Mouse (Mus musculus): ENCODE measurements around the gene Dda1. TPM values are rescaled to one million over a fixed set of nuclear protein-coding genes. Genes with fewer than 3 reads are reported as not detected.
A peak's percentile ranks its signal among the peaks of the same experiment; 100 is the strongest.
"Not testable (repeated sequence)": the region's sequence is repeated elsewhere in the genome, so short reads cannot be mapped to it uniquely, and the experiment has no call there.

The Dda1 gene
- polyA plus RNA-seq (2015; fragmentation: Nextera tagmentation; extraction: Ambion mirVana), result 185 and 193 TPM in 2 replicates

DNA sequence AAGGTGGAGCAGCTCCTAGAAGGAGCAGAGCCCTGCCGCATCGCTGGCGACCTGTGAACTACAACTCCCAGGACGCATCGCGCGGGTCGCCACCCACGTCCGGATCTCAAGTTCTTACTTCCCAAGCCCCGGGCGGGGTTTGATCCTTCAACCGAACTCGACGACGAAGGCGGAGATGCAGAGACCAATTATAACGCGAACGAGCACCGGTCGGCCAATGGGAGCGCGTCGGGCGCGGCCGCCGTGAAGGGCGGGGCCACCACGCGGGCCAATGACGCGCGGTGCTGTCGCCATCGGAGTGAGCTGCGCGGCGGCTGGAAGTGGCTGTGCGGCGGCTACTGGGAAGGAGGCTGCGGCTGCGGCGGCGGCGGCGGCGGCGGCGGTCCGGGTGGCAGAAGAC is at the start of gene Dda1:
Dda1 (plus strand) TSS at position 284 of the 400 bp plus-strand sequence.
- Histone ChIP-seq H3K27me3 (no peaks in the 10 kb centered on the region), H3K4me1 (peaks cover 30% of the 10 kb centered on the region), H3K36me3 (ENCODE audit: poor library complexity, severe bottlenecking) (peaks cover 37% of the 10 kb centered on the region), H3K27ac (peak within 1 kb of the TSS; percentile 75), H3K9ac (peak within 1 kb of the TSS; percentile 82), H3K9me3 (replicated peaks) (no peaks in the 10 kb centered on the region), H3K4me2 (peak within 1 kb of the TSS; percentile 93), H3K4me3 (peak within 1 kb of the TSS; percentile 75)
- peak; percentile 90 for ATAC-seq
- WGBS, result under 1% methylated on average over 35 of the region's 52 CpGs

DNA sequence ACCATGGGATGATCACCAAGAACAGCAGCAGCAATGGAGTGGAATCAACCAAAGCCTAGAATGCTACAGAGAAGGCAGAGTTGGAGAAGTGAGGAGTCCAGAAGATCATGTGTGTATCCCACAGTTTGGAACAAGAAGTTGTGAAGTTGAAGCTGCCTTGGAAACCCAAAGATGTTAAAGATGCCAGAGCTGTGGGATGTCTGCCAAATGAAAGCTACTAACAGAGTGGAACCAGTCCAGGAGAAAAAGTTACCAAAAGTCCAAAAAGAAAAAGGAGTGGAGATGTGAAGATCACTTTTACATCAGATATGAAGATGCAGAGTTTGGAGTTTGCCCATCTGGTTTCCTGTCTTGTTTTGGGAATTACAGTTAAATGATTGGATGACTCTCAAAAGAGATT is 46.9 kb upstream of the Dda1 start:
- H3K9ac ChIP-seq, result no peak overlapping the region
- H3K27me3 ChIP-seq, result no peaks in the 10 kb centered on the region
- ATAC-seq, result no peak
- no peak overlapping the region for H3K4me2 ChIP-seq
- no peak overlapping the region for H3K27ac ChIP-seq
- H3K9me3 ChIP-seq (replicated peaks), result no peaks in the 10 kb centered on the region
- no peaks in the 10 kb centered on the region for H3K4me1 ChIP-seq
- no peaks in the 10 kb centered on the region for H3K36me3 ChIP-seq (ENCODE audit: poor library complexity, severe bottlenecking)
- no peak overlapping the region for H3K4me3 ChIP-seq

DNA sequence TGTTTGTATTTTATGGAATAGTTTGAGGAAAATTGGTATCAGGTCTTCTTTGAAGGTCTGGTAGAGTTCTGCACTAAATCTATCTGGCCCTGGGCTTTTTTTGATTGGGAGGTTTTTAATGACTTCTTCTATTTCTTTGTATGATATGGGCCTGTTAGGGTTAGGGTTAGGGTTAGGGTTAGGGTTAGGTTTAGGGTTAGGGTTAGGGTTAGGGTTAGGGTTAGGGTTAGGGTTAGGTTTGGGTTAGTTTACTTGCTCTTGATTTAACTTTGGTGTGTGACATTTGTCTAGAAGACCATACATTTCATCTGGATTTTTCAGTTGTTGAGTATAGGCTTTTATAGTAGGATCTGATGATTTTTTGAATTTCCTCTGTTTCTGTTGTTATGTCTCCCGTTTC is 36.1 kb upstream of the Dda1 start:
- not testable (repeated sequence) for H3K27ac ChIP-seq; H3K4me3 ChIP-seq; ATAC-seq; H3K36me3 ChIP-seq (ENCODE audit: poor library complexity, severe bottlenecking); H3K9me3 ChIP-seq (replicated peaks); H3K4me1 ChIP-seq; H3K27me3 ChIP-seq; H3K4me2 ChIP-seq; H3K9ac ChIP-seq
- 80% methylated on average over 1 of the region's 1 CpGs for WGBS

DNA sequence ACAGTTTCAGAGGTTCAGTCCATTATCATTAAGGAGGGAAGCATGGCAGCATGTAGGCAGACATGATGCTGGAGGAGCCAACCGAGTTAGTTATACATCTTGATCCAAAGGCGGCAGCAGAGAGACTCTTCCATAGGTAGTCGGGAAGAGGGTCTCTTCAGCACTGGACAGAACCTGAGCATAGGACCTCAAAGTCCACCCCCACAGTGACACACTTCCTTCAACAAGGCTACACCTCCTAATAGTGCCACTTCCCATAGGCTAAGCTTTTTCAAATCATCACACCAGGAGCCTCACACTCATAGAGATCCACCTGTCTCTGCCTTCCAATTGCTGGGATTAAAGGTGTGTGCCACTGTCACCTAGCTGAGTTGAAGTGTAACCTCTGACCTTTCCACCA is 32.0 kb upstream of the Dda1 start:
- Histone ChIP-seq H3K27ac (no peak overlapping the region), H3K36me3 (ENCODE audit: poor library complexity, severe bottlenecking) (no peaks in the 10 kb centered on the region), H3K4me2 (no peak overlapping the region), H3K27me3 (peaks cover 3% of the 10 kb centered on the region), H3K9me3 (replicated peaks) (0 out of 2 replicates have a peak, but pooled peaks cover 2% of the 10 kb centered on the region), H3K4me3 (no peak overlapping the region), H3K4me1 (no peaks in the 10 kb centered on the region), H3K9ac (no peak overlapping the region)
- no peak for ATAC-seq
- WGBS, result 55% methylated on average over 3 of the region's 3 CpGs

DNA sequence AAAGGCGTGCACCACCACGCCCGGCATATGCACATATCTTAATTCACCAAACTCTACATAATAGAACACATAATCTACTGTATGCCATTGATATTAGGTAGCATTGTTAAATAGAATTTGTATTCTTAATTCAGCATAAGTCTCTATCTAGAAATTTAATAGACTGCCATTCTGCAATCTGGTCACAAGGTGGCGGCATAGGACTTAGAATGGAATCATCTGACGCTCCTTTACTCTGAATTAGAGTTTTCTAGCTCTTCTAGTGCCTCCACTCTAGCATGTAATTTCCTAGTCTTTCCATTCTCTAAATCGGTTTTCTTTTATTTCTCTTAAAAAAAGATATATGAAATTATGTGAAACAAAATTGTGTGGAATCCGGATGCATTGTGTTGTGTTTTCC is 27.6 kb upstream of the Dda1 start:
- Histone ChIP-seq H3K27me3 (peaks cover 19% of the 10 kb centered on the region), H3K27ac (no peak overlapping the region), H3K4me1 (no peaks in the 10 kb centered on the region), H3K9me3 (replicated peaks) (no peaks in the 10 kb centered on the region), H3K9ac (no peak overlapping the region), H3K4me3 (no peak overlapping the region), H3K4me2 (no peak overlapping the region), H3K36me3 (ENCODE audit: poor library complexity, severe bottlenecking) (no peaks in the 10 kb centered on the region)
- 1% methylated on average over 7 of the region's 7 CpGs for WGBS
- peak; percentile 45; the same call in 1 of the 2 replicates for ATAC-seq

DNA sequence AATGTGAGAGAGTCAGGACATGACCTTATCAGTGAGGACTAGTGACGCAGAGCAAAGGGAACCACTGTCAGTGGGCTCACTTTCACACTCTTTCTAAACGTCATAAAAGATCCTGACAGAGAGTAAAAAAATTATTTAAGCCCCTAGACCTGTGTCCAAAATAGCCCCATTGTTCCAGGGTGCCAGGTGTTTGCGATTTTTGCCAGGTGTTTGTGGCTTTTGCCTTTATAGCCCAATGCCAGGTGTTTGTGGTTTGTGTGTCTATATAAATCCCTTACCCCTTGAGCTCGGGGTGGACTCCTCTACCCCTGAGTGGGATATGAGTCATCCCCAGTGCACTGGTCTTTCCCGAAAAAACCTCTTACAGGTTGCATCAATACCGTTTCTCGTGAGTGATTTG is 23.9 kb upstream of the Dda1 start:
- Histone ChIP-seq H3K27ac (no peak overlapping the region), H3K4me3 (no peak overlapping the region), H3K4me2 (no peak overlapping the region), H3K9ac (no peak overlapping the region), H3K4me1 (no peaks in the 10 kb centered on the region), H3K9me3 (replicated peaks) (no peaks in the 10 kb centered on the region), H3K36me3 (ENCODE audit: poor library complexity, severe bottlenecking) (no peaks in the 10 kb centered on the region), H3K27me3 (peaks cover 19% of the 10 kb centered on the region)
- ATAC-seq, result no peak
- WGBS, result 84% methylated on average over 7 of the region's 7 CpGs

DNA sequence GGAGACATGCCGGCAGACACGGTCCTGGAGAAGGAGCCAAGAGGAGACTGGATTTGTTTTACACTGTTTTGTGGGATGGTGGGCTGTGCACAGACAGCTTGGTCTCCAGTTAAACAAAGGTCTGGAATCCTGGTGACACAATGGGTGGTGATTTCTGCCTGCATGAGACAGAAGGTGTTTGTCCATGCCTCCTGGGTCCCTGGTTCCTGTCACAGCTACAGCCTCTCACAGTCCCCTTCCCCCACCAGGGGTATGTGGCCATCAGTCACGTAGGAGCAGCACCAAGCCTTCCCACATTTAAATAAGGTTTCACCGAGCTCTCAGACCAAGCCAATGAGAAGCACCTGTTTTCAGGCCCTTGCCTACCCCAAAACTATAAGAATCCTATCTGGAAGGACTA is 17.7 kb upstream of the Dda1 start:
- Histone ChIP-seq H3K36me3 (ENCODE audit: poor library complexity, severe bottlenecking) (0 out of 2 replicates have a peak, but pooled peaks cover 2% of the 10 kb centered on the region), H3K4me1 (no peaks in the 10 kb centered on the region), H3K9me3 (replicated peaks) (no peaks in the 10 kb centered on the region), H3K27me3 (no peaks in the 10 kb centered on the region), H3K4me2 (no peak overlapping the region), H3K9ac (no peak overlapping the region), H3K27ac (no peak overlapping the region), H3K4me3 (no peak overlapping the region)
- WGBS, result 67% methylated on average over 4 of the region's 4 CpGs
- no peak for ATAC-seq

DNA sequence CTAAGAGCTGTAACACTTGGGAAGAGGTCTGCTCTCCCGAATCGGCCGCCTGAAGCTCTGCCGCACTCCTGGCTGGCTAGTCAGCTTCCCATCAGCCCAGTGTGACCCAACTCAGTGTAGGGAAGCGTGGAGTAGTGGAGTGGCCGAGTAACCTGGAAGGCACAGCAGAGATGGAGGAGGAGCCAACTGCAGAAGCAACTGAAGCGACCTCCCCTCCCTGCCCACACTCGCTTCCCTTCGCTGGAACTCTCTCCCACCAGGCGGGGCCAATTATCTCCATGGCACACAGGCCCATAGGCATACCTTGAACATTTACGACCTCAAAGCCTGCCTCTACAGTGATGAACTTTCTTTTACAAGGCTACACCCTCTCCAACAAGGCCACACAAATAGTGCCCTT is 17.2 kb upstream of the Dda1 start:
- H3K9ac ChIP-seq, result no peak overlapping the region
- WGBS, result 65% methylated on average over 11 of the region's 11 CpGs
- H3K27me3 ChIP-seq, result no peaks in the 10 kb centered on the region
- H3K4me1 ChIP-seq, result no peaks in the 10 kb centered on the region
- H3K4me3 ChIP-seq, result no peak overlapping the region
- H3K4me2 ChIP-seq, result no peak overlapping the region
- no peak overlapping the region for H3K27ac ChIP-seq
- no peaks in the 10 kb centered on the region for H3K9me3 ChIP-seq (replicated peaks)
- ATAC-seq, result no peak
- H3K36me3 ChIP-seq (ENCODE audit: poor library complexity, severe bottlenecking), result peaks cover 7% of the 10 kb centered on the region

DNA sequence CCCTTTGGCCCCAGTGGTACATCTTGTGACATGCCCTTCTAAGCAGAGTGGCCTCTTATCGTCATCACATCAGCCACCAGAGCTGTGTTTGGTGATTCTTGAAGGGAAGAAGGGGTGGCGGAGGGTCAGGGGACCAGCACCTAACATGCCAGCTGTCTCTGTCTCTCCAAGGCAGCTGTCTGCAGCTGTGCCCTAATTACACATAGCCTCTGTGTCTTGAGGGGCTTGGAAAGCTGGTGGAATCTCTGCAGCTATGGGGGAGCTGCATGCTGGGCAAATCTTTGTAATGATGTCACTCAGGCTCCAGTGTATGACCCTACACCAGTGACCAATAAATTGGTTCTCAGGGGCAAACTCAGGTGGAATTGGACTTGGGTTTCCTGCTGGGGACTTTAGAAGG is 16.3 kb upstream of the Dda1 start:
- no peak overlapping the region for H3K9ac ChIP-seq
- H3K36me3 ChIP-seq (ENCODE audit: poor library complexity, severe bottlenecking), result peaks cover 16% of the 10 kb centered on the region
- H3K27me3 ChIP-seq, result no peaks in the 10 kb centered on the region
- H3K27ac ChIP-seq, result no peak overlapping the region
- H3K4me3 ChIP-seq, result no peak overlapping the region
- no peaks in the 10 kb centered on the region for H3K4me1 ChIP-seq
- no peak overlapping the region for H3K4me2 ChIP-seq
- no peaks in the 10 kb centered on the region for H3K9me3 ChIP-seq (replicated peaks)
- WGBS, result 87% methylated on average over 2 of the region's 2 CpGs
- no peak for ATAC-seq

DNA sequence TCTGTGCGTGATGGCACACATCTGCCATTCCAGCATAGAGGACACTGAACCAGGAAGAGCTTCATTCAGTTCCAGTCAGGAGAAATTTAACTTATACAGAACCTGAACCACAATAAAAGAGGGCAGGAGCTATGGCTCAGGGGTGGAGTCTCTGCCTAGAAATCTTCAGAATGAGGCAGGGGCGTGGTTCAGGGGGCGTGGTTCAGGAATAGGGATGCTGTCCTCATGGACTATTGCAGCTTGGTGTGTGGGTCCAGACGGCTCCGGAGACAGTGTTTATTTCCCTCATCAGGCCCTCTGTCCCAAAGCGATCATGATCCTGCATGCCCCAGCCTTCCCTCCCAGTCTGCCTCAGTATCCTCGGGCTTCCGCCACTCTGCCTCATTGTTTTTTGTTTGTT is 14.3 kb upstream of the Dda1 start:
- Histone ChIP-seq H3K36me3 (ENCODE audit: poor library complexity, severe bottlenecking) (peaks cover 36% of the 10 kb centered on the region), H3K9ac (no peak overlapping the region), H3K27me3 (no peaks in the 10 kb centered on the region), H3K27ac (no peak overlapping the region), H3K4me2 (no peak overlapping the region), H3K9me3 (replicated peaks) (no peaks in the 10 kb centered on the region), H3K4me3 (no peak overlapping the region), H3K4me1 (peaks cover 8% of the 10 kb centered on the region; the same call in 1 of the 2 replicates)
- 81% methylated on average over 8 of the region's 8 CpGs for WGBS
- ATAC-seq, result no peak

DNA sequence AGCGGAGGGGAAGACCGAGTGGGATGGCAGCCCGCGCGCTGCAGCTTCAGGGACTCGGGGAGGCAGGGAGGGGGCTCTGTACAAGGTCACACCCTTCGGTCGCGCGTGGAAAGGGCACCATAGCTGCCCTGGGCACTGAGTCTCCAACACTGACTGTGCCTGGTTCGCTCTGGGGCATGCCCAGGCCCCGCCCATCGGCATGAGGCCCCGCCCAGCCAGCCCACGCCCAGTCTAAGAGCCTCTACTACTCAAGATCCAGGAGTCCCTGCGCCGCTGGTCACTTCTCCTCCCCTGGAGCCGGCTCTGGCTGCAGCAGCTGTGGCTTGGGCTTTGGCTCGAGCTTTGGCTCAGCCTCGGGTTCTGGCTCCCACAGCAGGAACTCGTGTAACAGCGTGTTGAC is 12.1 kb upstream of the Dda1 start:
- Histone ChIP-seq H3K36me3 (ENCODE audit: poor library complexity, severe bottlenecking) (peaks cover 54% of the 10 kb centered on the region), H3K4me2 (no peak overlapping the region), H3K9ac (no peak overlapping the region), H3K27me3 (no peaks in the 10 kb centered on the region), H3K9me3 (replicated peaks) (no peaks in the 10 kb centered on the region), H3K27ac (no peak overlapping the region), H3K4me1 (peaks cover 22% of the 10 kb centered on the region), H3K4me3 (no peak overlapping the region)
- WGBS, result 40% methylated on average over 22 of the region's 22 CpGs
- ATAC-seq, result no peak

DNA sequence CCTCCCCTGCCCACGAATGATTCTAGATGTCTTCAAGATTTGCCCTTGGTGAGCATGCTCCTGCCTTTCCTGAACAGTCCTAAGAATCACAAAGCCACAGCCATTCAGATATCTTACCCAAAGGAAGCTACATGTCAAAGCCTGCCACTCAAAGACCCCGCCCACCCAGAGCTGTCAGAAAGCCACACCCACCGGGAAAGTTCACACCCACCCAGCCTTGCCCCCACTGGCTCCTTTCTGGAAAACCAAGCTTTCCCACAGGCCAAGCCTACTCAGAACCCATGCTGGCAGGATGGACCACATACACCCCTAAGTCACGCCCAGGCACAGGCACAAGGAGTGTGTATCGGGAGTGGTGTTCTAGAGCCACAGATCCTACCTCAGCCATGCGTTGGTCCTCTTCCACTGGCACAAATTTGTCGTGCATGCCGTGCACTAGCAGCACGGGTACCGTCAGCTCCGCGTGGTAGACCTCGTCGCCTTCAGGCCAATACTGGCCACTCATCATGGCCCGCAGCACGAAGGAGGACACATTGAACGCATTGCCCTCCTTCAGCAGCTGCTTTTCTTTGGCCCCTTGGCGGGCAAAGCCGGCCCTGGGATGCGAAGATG is 11.2 kb upstream of the Dda1 start:
- Histone ChIP-seq H3K4me1 (peaks cover 31% of the 10 kb centered on the region), H3K27me3 (no peaks in the 10 kb centered on the region), H3K36me3 (ENCODE audit: poor library complexity, severe bottlenecking) (peaks cover 54% of the 10 kb centered on the region), H3K9me3 (replicated peaks) (no peaks in the 10 kb centered on the region), H3K9ac (no peak overlapping the region), H3K4me2 (no peak overlapping the region), H3K27ac (no peak overlapping the region), H3K4me3 (no peak overlapping the region)
- WGBS, result 84% methylated on average over 20 of the region's 20 CpGs
- no peak for ATAC-seq

DNA sequence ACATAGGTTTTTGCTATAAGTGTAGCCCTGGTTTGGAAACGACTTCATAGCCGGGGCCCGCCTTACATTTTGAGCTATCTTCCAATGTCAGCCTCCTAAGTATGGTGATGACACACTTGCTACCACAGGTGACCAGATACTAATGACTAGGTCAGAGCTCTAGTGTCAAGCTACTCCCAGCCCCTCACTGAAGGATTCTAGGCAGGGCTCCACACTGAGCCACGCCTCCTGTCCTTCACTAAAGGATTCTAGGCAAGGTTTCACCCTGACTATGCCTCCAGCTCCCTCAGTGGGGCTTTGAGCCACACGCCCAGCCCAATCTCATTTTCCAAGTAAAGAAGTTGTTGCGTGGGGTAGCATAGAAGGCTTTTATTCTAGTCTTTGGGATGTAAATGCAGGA is 8.3 kb upstream of the Dda1 start:
- no peak overlapping the region for H3K4me2 ChIP-seq
- peaks cover 54% of the 10 kb centered on the region for H3K36me3 ChIP-seq (ENCODE audit: poor library complexity, severe bottlenecking)
- 95% methylated on average over 6 of the region's 6 CpGs for WGBS
- no peak for ATAC-seq
- no peaks in the 10 kb centered on the region for H3K9me3 ChIP-seq (replicated peaks)
- no peak overlapping the region for H3K9ac ChIP-seq
- no peaks in the 10 kb centered on the region for H3K27me3 ChIP-seq
- H3K4me1 ChIP-seq, result peaks cover 48% of the 10 kb centered on the region
- H3K27ac ChIP-seq, result no peak overlapping the region
- no peak overlapping the region for H3K4me3 ChIP-seq

All from forebrain, embryonic 13.5 days (tissue).